Mouse (Mus musculus) intestine, embryonic 16.5 days (tissue): ENCODE data around the gene Gm15517. TPM values are rescaled to one million over a fixed set of nuclear protein-coding genes. Genes with fewer than 3 reads are reported as not detected.

Experiments
- ATAC-seq: fragments of 200-750 bp; cut with Nextera tagmentation; 2 replicates; pipeline ENCODE4 v1.8.0; 2017; ENCODE audit warnings: moderate TSS enrichment, moderate library complexity
- H3K27ac ChIP-seq: fragments of 300-500 bp; sonication (generic); 2 replicates; pipeline ENCODE4 v1.5.1; 2014; ENCODE audit warnings: mild to moderate bottlenecking, low read length
- H3K27me3 ChIP-seq: fragments of 300-500 bp; sonication (generic); replicated peaks from 2 replicates; pipeline ENCODE4 v1.6.1; 2014; ENCODE audit warnings: low read length, control low read depth, mixed read lengths; ENCODE audit not compliant: control insufficient read depth, insufficient read depth
- H3K36me3 ChIP-seq: fragments of 300-500 bp; sonication (generic); 2 replicates; pipeline ENCODE4 v1.6.1; 2014; ENCODE audit warnings: low read length, control low read depth; ENCODE audit not compliant: control insufficient read depth, insufficient read depth
- H3K4me1 ChIP-seq: fragments of 300-500 bp; sonication (generic); 2 replicates; pipeline ENCODE4 v1.6.1; 2014; ENCODE audit warnings: low read length, control low read depth, mixed read lengths; ENCODE audit not compliant: control insufficient read depth, insufficient read depth
- H3K4me2 ChIP-seq: fragments of 300-500 bp; sonication (generic); 2 replicates; pipeline ENCODE4 v1.6.1; 2014; ENCODE audit warnings: low read depth, low read length, control low read depth
- H3K4me3 ChIP-seq: fragments of 300-500 bp; sonication (generic); 2 replicates; pipeline ENCODE4 v1.5.1; 2014; ENCODE audit warnings: mild to moderate bottlenecking, low read length
- H3K9ac ChIP-seq: fragments of 300-500 bp; sonication (generic); 2 replicates; pipeline ENCODE4 v1.6.1; 2014; ENCODE audit warnings: low read depth, low read length
- H3K9me3 ChIP-seq: fragments of 300-500 bp; sonication (generic); 2 replicates; pipeline ENCODE4 v1.6.1; 2016; ENCODE audit warnings: low read length, control low read depth; ENCODE audit not compliant: control insufficient read depth
- WGBS: fragments of 180-500 bp; shearing (Covaris S2); extraction: QIAGEN DNeasy Blood & Tissue Kit; methylation state at CpG from one replicate; pipeline ENCODE4 v1.1.7; 2014; 5-methylcytosine and 5-hydroxymethylcytosine counted together
- polyA plus RNA-seq: library from polyadenylated mRNA; unstranded; fragments of >200 nt; fragmentation: Nextera tagmentation; extraction: Ambion mirVana; gene quantifications from 2 replicates; pipeline ENCODE4 v1.2.1, GENCODE M21; 2015

The Gm15517 gene
- polyA plus RNA-seq, 1 experiment from 2014 or later = not detected

DNA sequence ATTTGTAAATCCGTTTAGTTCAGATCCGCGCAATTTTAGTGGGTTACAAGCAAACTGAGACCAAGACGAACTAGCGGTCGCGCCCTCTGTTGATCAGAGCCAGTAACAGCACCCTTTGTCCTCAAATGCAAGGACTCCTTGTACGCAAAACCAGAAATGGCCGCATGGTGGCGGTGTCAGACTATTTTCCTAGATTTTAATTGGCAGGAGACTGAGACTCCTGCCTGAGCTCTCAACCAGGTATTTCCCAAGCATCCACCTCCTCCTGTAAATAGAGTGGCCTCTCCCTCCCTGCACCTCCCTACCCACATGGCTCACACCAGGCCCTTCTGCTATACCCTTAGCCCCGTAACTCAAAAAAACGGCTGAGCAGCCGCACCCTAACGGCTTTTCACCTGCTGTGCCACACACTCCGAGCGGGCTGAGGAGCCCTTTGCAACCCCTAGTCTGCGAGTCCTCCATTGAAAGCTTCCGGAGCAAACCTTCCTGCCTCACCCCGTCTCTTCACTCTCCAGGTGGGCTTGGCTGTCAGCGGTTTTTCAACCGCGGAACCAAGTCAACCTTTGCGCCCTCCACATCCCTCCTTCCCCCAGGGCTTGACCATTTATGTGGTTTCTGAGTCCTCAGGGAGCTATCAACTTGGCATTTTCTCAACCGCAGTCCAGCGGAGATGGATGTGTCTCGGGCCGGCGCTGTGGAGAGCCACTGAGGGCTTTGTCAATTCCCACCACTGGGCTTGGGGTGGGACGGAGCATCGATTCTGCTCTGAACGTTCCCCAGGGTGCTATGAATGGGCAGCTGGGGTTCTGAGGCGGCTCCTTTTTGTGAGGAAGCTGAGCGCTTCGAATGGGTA, 1.8 kb downstream of the Gm15517 start:
- peak; percentile 83 for ATAC-seq
- H3K9me3 ChIP-seq = no peaks in the 10 kb centered on the region
- H3K4me3 ChIP-seq = peak overlapping the region; percentile 20; the same call in 1 of the 2 replicates
- no peaks in the 10 kb centered on the region for H3K4me1 ChIP-seq
- 3% methylated on average over 34 of the region's 34 CpGs for WGBS
- no peak overlapping the region for H3K27ac ChIP-seq
- peaks cover 10% of the 10 kb centered on the region; the same call in 1 of the 2 replicates for H3K27me3 ChIP-seq
- peak overlapping the region; percentile 49 for H3K4me2 ChIP-seq
- H3K9ac ChIP-seq = no peak overlapping the region
- H3K36me3 ChIP-seq = no peaks in the 10 kb centered on the region

DNA sequence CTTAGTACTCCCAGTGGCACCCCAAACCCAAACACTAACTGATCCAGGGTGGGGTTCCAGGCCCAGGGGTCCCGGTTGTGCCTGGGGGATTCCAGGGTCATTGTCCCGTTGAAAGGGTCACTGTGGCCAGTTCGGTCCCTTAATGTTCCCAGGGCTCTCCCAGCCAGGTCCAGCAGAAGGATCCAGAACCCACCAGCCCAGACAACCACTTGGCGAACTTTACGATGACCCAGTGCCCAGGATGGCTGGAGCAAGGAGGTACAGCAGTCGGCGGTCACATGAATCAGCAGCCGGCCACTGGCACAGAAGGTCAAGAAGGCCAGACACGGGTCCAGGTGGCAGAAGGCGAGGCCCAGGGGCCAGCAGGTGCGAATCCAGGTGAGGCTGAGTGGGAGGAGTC, 6.9 kb downstream of the Gm15517 start:
- WGBS = 73% methylated on average over 11 of the region's 11 CpGs
- ATAC-seq = no peak

DNA sequence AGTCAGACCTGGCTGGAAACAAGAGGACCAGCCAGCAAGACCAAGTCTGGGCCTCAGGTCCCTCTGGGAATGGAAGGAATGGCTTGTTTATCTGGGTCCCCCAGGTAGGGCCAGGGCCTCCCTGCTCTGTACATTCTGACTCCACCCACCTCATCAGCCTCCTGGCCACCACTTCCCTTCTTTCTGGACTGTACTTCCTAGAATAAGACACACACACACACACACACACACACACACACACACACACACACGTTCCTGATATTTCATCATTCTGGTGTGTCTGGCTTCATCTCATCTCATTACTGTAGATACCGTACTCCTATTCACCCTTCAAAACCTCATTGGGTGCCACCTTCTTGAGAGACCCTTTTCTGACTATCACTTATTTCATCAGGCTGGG, 8.2 kb downstream of the Gm15517 start:
- no peak for ATAC-seq
- no peaks in the 10 kb centered on the region for H3K4me1 ChIP-seq
- no peaks in the 10 kb centered on the region for H3K36me3 ChIP-seq
- WGBS = 87% methylated on average over 2 of the region's 2 CpGs
- H3K9me3 ChIP-seq = no peaks in the 10 kb centered on the region
- H3K27me3 ChIP-seq = peaks cover 7% of the 10 kb centered on the region; the same call in 1 of the 2 replicates
- no peak overlapping the region for H3K4me2 ChIP-seq
- no peak overlapping the region for H3K4me3 ChIP-seq
- no peak overlapping the region for H3K27ac ChIP-seq
- H3K9ac ChIP-seq = no peak overlapping the region

More for the DNA sequence above, 6.9 kb downstream of the Gm15517 start:
- Histone ChIP-seq H3K9ac (no peak overlapping the region), H3K27ac (no peak overlapping the region), H3K4me3 (no peak overlapping the region), H3K4me2 (no peak overlapping the region), H3K36me3 (no peaks in the 10 kb centered on the region), H3K9me3 (no peaks in the 10 kb centered on the region), H3K4me1 (no peaks in the 10 kb centered on the region), H3K27me3 (peaks cover 7% of the 10 kb centered on the region; the same call in 1 of the 2 replicates)

DNA sequence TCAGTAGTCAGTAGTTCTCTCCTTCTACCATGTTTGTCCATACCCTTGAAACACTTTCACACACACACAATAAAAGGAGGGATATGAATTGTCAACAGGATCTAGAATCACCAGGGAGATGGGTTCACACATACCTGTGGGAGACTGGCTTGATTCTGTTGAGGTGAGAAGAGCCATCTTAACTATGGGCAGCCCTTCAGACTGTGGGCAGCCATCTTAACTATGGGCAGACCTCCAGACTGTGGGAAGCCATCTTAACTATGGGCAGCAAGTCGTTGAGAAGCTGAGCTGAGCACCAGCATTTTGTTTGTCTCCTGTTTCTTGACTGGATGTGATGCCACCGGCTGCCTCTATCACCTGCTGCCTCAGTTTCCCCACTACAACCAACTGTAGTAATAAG, 10.1 kb downstream of the Gm15517 start:
- Histone ChIP-seq H3K27ac (no peak overlapping the region), H3K9ac (no peak overlapping the region), H3K4me3 (no peak overlapping the region), H3K4me1 (no peaks in the 10 kb centered on the region), H3K36me3 (no peaks in the 10 kb centered on the region), H3K27me3 (peaks cover 6% of the 10 kb centered on the region; the same call in 1 of the 2 replicates), H3K4me2 (no peak overlapping the region), H3K9me3 (no peaks in the 10 kb centered on the region)
- ATAC-seq = no peak
- WGBS = 69% methylated on average over 2 of the region's 2 CpGs

DNA sequence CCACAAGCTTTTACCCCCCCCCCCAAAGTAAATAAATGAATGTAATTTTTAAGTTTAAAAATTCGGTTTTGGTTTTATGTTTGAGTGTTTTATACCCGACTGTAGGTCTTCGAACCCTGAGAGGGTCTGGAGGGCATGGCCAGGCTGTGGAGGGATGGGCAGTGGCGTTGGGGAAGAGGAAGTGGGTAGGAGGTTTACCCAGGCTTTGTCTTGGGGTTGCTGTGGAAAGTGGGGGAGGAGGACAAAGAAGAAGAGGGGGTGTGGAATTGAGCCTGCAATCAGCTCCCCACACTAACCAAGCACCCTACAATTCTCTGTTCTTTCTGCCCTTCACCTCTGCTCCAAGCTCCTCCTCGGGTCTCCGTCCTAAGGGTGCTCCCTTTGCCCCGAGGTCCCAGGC, 11.3 kb downstream of the Gm15517 start:
- Histone ChIP-seq H3K4me2 (no peak overlapping the region), H3K27ac (no peak overlapping the region), H3K36me3 (no peaks in the 10 kb centered on the region), H3K4me1 (no peaks in the 10 kb centered on the region), H3K9ac (no peak overlapping the region), H3K4me3 (no peak overlapping the region), H3K27me3 (peaks cover 6% of the 10 kb centered on the region; the same call in 1 of the 2 replicates), H3K9me3 (no peaks in the 10 kb centered on the region)
- no peak for ATAC-seq
- WGBS = 89% methylated on average over 7 of the region's 7 CpGs

DNA sequence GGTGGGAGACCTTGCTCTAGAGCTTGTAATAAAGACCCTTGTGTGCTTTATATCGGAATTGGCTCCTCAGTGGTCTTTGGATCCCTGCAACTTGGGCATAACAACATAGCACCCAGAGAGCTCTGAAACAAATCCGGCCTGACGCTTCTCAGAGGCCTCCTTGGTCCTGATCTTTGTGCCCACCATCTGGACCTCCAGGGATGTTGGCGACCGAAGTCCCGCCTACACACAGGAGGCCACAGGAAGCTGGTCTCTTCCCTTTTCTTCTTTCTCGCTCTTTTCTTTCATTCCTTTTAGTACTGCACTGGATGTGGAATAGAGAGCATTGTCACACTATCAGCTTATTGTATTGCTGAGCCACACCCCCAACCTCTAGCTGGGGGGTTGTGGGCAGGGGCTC, 12.2 kb downstream of the Gm15517 start:
- no peak overlapping the region for H3K9ac ChIP-seq
- H3K27me3 ChIP-seq = peaks cover 6% of the 10 kb centered on the region; the same call in 1 of the 2 replicates
- no peaks in the 10 kb centered on the region for H3K9me3 ChIP-seq
- no peak overlapping the region for H3K4me2 ChIP-seq
- H3K4me1 ChIP-seq = no peaks in the 10 kb centered on the region
- no peaks in the 10 kb centered on the region for H3K36me3 ChIP-seq
- no peak overlapping the region for H3K4me3 ChIP-seq
- ATAC-seq = no peak
- 74% methylated on average over 7 of the region's 7 CpGs for WGBS
- no peak overlapping the region for H3K27ac ChIP-seq

DNA sequence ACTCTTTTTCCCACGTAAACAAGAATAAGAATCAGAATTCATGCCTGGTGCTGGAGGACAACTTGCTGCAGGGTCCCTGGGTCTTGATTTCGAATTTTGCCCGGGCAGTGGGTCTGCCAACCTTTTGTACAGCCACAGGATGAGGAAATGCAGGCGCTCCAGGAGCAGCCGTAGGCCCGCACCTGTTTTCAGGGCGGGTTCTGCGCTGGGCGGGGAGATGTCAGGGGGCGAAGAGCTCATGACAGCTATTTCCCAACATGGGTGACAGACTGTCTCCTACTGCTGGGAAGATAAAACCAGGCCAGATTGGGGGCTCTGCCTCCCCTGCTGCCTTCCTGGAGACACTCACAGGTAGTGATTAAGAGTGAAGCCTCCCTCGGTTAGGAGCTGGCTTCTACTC, 12.8 kb downstream of the Gm15517 start:
- no peaks in the 10 kb centered on the region for H3K36me3 ChIP-seq
- 30% methylated on average over 11 of the region's 11 CpGs for WGBS
- H3K4me2 ChIP-seq = no peak overlapping the region
- no peak for ATAC-seq
- H3K27me3 ChIP-seq = peaks cover 6% of the 10 kb centered on the region; the same call in 1 of the 2 replicates
- no peak overlapping the region for H3K4me3 ChIP-seq
- H3K9me3 ChIP-seq = no peaks in the 10 kb centered on the region
- no peak overlapping the region for H3K9ac ChIP-seq
- H3K4me1 ChIP-seq = no peaks in the 10 kb centered on the region
- no peak overlapping the region for H3K27ac ChIP-seq

DNA sequence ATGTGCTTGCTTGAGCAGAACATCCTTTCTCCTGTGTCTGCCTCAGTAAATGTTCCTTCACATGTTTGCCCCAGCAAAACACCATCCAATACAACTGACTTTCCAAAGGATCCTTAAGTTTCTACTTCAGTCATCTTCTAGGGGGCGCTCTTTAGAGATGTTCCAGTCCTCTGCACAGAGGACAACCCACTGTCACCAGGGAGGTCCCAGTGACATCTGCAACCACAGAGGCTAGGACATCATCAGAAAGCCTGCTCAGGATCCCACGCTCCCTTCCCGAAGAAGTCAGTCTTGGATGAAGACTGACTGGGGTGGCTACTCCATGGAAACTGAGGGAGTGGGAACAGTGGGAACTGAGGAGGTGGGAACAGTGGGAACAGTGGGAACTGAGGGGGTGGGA, 14.3 kb downstream of the Gm15517 start:
- H3K27ac ChIP-seq = no peak overlapping the region
- H3K4me1 ChIP-seq = no peaks in the 10 kb centered on the region
- H3K4me2 ChIP-seq = no peak overlapping the region
- no peak overlapping the region for H3K4me3 ChIP-seq
- H3K36me3 ChIP-seq = no peaks in the 10 kb centered on the region
- no peak overlapping the region for H3K9ac ChIP-seq
- 80% methylated on average over 3 of the region's 3 CpGs for WGBS
- no peaks in the 10 kb centered on the region for H3K9me3 ChIP-seq
- no peak for ATAC-seq
- peaks cover 6% of the 10 kb centered on the region; the same call in 1 of the 2 replicates for H3K27me3 ChIP-seq

DNA sequence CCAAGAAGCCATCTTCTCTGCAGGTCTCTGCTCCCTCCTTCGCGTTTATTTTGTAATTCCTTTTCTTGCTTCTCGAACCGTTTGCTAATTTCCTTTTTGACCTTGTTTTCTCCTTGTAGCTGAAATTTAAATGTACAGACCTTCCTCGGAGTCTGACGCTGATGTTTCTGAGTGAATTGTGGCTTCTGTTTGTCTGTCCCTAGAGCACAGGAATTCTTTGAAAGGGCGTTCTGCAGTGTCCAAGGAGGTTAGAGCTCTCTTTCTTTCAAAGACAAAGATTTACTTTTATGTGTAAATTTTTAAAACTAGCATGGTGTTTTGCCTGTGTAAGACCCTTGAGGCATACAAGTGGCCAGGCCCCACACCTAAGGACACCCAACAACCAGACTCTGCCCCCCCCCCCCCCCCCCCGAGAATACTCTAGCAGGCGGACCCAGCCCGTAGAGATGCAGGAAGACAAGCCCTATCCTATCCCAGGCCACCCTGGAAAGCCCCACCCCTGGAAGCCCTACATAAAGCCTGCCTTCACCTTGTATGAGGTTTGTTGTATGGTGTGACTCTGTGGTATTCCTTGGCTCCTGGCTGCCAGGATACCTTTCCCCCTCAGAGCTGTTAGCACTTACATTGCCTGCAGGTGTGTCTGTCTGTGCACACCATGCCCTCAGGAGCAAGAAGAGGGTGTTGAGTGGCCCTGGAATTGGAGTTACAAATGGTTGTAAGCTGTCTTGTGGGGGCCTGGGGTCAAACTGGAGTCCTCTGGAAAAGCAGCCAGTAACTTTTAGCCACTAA, 15.4 kb downstream of the Gm15517 start:
- H3K27ac ChIP-seq = no peak overlapping the region
- no peak overlapping the region for H3K4me3 ChIP-seq
- peaks cover 6% of the 10 kb centered on the region; the same call in 1 of the 2 replicates for H3K27me3 ChIP-seq
- H3K9ac ChIP-seq = no peak overlapping the region
- 71% methylated on average over 10 of the region's 10 CpGs for WGBS
- ATAC-seq = no peak
- H3K36me3 ChIP-seq = no peaks in the 10 kb centered on the region
- H3K4me1 ChIP-seq = no peaks in the 10 kb centered on the region
- H3K9me3 ChIP-seq = no peaks in the 10 kb centered on the region
- no peak overlapping the region for H3K4me2 ChIP-seq
